ENCODE assay signal across 8 mouse cellular contexts in genomic region chr5:142384911-142385660, GRCm38 (mm10). TPM values are rescaled to one million over a fixed set of nuclear protein-coding genes. Genes with fewer than 3 reads are reported as not detected.
DNase-seq lines count a peak whose midpoint lies in the region; ATAC-seq and TF ChIP-seq lines count a peak whose summit lies in the region.

No protein-coding gene starts in this region.

- DNase-seq in layer of hippocampus, adult 2 months (ENCODE audit: low spot score in 2 of 2), result no peak
- DNase-seq in layer of hippocampus, adult 9-11 months, result no peak
- DNase-seq in lung, postnatal 36 days, result peak; percentile 55
- peak; percentile 41 for DNase-seq in right cerebral cortex, postnatal 14 days
- DNase-seq in layer of hippocampus, postnatal 14 days (ENCODE audit: low spot score in 2 of 2), result no peak

- H3K9ac ChIP-seq in embryonic facial prominence, embryonic 13.5 days, result 0 out of 2 replicates have a peak overlapping the region, but pooled peaks have one; percentile 16
- no peak overlapping the region for H3K9ac ChIP-seq in heart, embryonic 12.5 days
- no peak overlapping the region; the same call in 1 of the 2 replicates for H3K9ac ChIP-seq in kidney, embryonic 16.5 days (replicated peaks; ENCODE audit: low read length)

- peak overlapping the region; percentile 24; the same call in 1 of the 2 replicates for H3K4me3 ChIP-seq in layer of hippocampus, adult 2 months
- H3K4me3 ChIP-seq in embryonic facial prominence, embryonic 13.5 days, result 0 out of 2 replicates have a peak overlapping the region, but pooled peaks have one; percentile 5
- no peak overlapping the region for H3K4me3 ChIP-seq in heart, embryonic 12.5 days
- H3K4me3 ChIP-seq in kidney, embryonic 16.5 days (ENCODE audit: low read length), result no peak overlapping the region

- no peaks in the 10 kb centered on the region for H3K9me3 ChIP-seq in embryonic facial prominence, embryonic 13.5 days
- no peaks in the 10 kb centered on the region for H3K9me3 ChIP-seq in heart, embryonic 12.5 days (replicated peaks)
- H3K9me3 ChIP-seq in kidney, embryonic 16.5 days (ENCODE audit: low read length), result no peaks in the 10 kb centered on the region

- WGBS in embryonic facial prominence, embryonic 13.5 days, result 17% methylated on average over 23 of the region's 23 CpGs
- 43% methylated on average over 23 of the region's 23 CpGs for WGBS in heart, embryonic 12.5 days
- WGBS in kidney, embryonic 16.5 days, result 37% methylated on average over 23 of the region's 23 CpGs

- peak overlapping the region; percentile 39 for H3K4me2 ChIP-seq in embryonic facial prominence, embryonic 13.5 days
- no peak overlapping the region; the same call in 1 of the 2 replicates for H3K4me2 ChIP-seq in heart, embryonic 12.5 days
- H3K4me2 ChIP-seq in kidney, embryonic 16.5 days (replicated peaks; ENCODE audit: low read depth, low read length), result no peak overlapping the region

- H3K4me1 ChIP-seq in embryonic facial prominence, embryonic 13.5 days, result peaks cover 59% of the 10 kb centered on the region
- H3K4me1 ChIP-seq in heart, embryonic 12.5 days (replicated peaks), result peaks cover 20% of the 10 kb centered on the region
- peaks cover 20% of the 10 kb centered on the region for H3K4me1 ChIP-seq in kidney, embryonic 16.5 days (ENCODE audit: insufficient read depth, low read length)

- peak overlapping the region; percentile 69 for H3K27ac ChIP-seq in layer of hippocampus, adult 2 months
- peak overlapping the region; percentile 95 for H3K27ac ChIP-seq in embryonic facial prominence, embryonic 13.5 days
- H3K27ac ChIP-seq in heart, embryonic 12.5 days (ENCODE audit: poor library complexity, severe bottlenecking), result peak overlapping the region; percentile 12; the same call in 1 of the 2 replicates
- no peak overlapping the region for H3K27ac ChIP-seq in kidney, embryonic 16.5 days (ENCODE audit: low read length)

- TF ChIP-seq CTCF in layer of hippocampus, adult 2 months (conservative IDR thresholded peaks at IDR 0.05), result no peak

- H3K27me3 ChIP-seq in embryonic facial prominence, embryonic 13.5 days, result no peaks in the 10 kb centered on the region
- H3K27me3 ChIP-seq in heart, embryonic 12.5 days (replicated peaks), result no peaks in the 10 kb centered on the region
- H3K27me3 ChIP-seq in kidney, embryonic 16.5 days (ENCODE audit: insufficient read depth, low read length), result no peaks in the 10 kb centered on the region

- ATAC-seq in embryonic facial prominence, embryonic 13.5 days (ENCODE audit: insufficient number of reproducible peaks, insufficient read depth, low FRiP score, low TSS enrichment, low read depth), result no peak
- no peak for ATAC-seq in heart, embryonic 12.5 days (ENCODE audit: insufficient number of reproducible peaks, low FRiP score)
- ATAC-seq in kidney, embryonic 16.5 days (ENCODE audit: low FRiP score, low TSS enrichment), result no peak

- H3K36me3 ChIP-seq in embryonic facial prominence, embryonic 13.5 days, result no peaks in the 10 kb centered on the region
- no peaks in the 10 kb centered on the region for H3K36me3 ChIP-seq in heart, embryonic 12.5 days
- H3K36me3 ChIP-seq in kidney, embryonic 16.5 days (ENCODE audit: insufficient read depth, low read length), result no peaks in the 10 kb centered on the region

RNA-seq across cellular contexts. Expression of gene Foxk1, which starts 16.2 kb away (rescaled TPM):
- total RNA-seq in layer of hippocampus, adult 2 months (2021), result 10 to 100 TPM; 53.0 to 60.3 TPM
- polyA plus RNA-seq in embryonic facial prominence, embryonic 13.5 days (2015; fragmentation: Nextera tagmentation; extraction: Ambion mirVana), result 5.0 and 6.3 TPM in 2 replicates
- polyA plus RNA-seq in heart, embryonic 12.5 days (2016; fragmentation: Nextera tagmentation; extraction: Ambion mirVana), result 5.8 and 7.2 TPM in 2 replicates
- 3.6 and 4.4 TPM in 2 replicates for polyA plus RNA-seq in kidney, embryonic 16.5 days (2015; fragmentation: Nextera tagmentation; extraction: Ambion mirVana)
- 10 to 100 TPM; 37.9 to 39.7 TPM for total RNA-seq in layer of hippocampus, postnatal 14 days (2021)

Comparison
In these comparisons a context has a peak if more than half of its experiments do, and no peak if none do; other contexts are left out.
1. DNase-seq: peak in lung, postnatal 36 days (single experiment) and right cerebral cortex, postnatal 14 days (single experiment); none in layer of hippocampus, adult 2 months (0 of 2), layer of hippocampus, adult 9-11 months (single experiment) and layer of hippocampus, postnatal 14 days (0 of 2).
2. H3K4me3 ChIP-seq: peak in layer of hippocampus, adult 2 months (single experiment) and embryonic facial prominence, embryonic 13.5 days (single experiment); none in heart, embryonic 12.5 days (single experiment) and kidney, embryonic 16.5 days (single experiment).